Mouse (Mus musculus) megakaryocyte, embryonic 14.5 days (primary cell): ENCODE data around the gene Fam24b. TPM values are rescaled to one million over a fixed set of nuclear protein-coding genes. Genes with fewer than 3 reads are reported as not detected.
A peak's percentile ranks its signal among the peaks of the same experiment; 100 is the strongest.

Experiments
- H3K27me3 ChIP-seq: replicated peaks from 2 replicates; pipeline ENCODE3; 2012; ENCODE audit warnings: inconsistent platforms
- H3K36me3 ChIP-seq: replicated peaks from 2 replicates; pipeline ENCODE3; 2012; ENCODE audit warnings: low read length, inconsistent platforms, mixed read lengths
- H3K4me1 ChIP-seq: 2 replicates; pipeline ENCODE4 v1.6.1; 2012; ENCODE audit warnings: inconsistent platforms
- H3K4me3 ChIP-seq: replicated peaks from 2 replicates; pipeline ENCODE3; 2012; ENCODE audit warnings: moderate library complexity, mild to moderate bottlenecking, inconsistent platforms
- H3K9me3 ChIP-seq: 2 replicates; pipeline ENCODE4 v1.6.1; 2012; ENCODE audit warnings: inconsistent platforms
- FLI1 ChIP-seq: IDR thresholded peaks from 2 replicates; pipeline ENCODE4 v1.6.1; 2012; ENCODE audit warnings: low read length, inconsistent platforms, mixed read lengths
- GATA1 ChIP-seq: IDR thresholded peaks from 3 replicates; pipeline ENCODE4 v1.6.1; 2012; ENCODE audit warnings: mixed read lengths, low read length, inconsistent platforms, borderline replicate concordance
- polyA plus RNA-seq: library from polyadenylated mRNA; stranded (reverse); fragments of >175 nt; gene quantifications from 2 replicates; pipeline ENCODE4 v1.2.3, GENCODE M21; 2012; ENCODE audit warnings: low replicate concordance; ENCODE audit not compliant: insufficient read depth

The Fam24b gene
- polyA plus RNA-seq: not detected in 2 replicates

DNA sequence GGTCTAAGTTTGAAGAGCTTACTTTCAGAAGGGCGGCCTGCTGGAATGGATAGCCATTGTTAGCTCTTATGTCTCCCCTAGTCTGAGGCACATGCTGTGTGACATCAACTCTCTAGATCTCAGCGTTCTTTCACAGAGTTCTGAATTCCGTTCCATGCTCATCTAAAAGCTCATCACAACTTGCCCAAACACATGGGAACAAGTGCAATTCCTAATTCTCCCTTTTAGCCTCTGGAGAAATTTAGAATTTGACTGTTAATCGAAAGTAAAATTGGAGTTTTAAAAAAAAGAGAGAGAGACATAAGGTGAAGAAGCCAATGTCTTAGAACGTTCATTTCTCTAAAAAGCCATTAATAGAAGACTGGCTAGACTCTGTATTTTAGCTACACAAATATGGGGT is at the start of gene Fam24b:
Gene Fam24b (minus strand): TSS at position 101 of the 400 bp plus-strand sequence.
- H3K4me1 ChIP-seq: no peaks in the 10 kb centered on the region; the same call in 1 of the 2 replicates

GRCm38 (mm10) chr7:131371880-131372651 is 42.8 kb upstream of the Fam24b start:
- Histone ChIP-seq H3K4me3 (peak overlapping the region; percentile 94), H3K36me3 (peaks cover 15% of the 10 kb centered on the region), H3K9me3 (no peaks in the 10 kb centered on the region), H3K27me3 (no peaks in the 10 kb centered on the region), H3K4me1 (peaks cover 30% of the 10 kb centered on the region)
- TF ChIP-seq FLI1: no peak
- TF ChIP-seq GATA1: no peak

More for the DNA sequence above, at the start of gene Fam24b:
- TF ChIP-seq GATA1 (no peak), FLI1 (no peak)
- Histone ChIP-seq H3K4me3 (no peak within 1 kb of the TSS), H3K9me3 (no peaks in the 10 kb centered on the region), H3K27me3 (peaks cover 2% of the 10 kb centered on the region), H3K36me3 (no peaks in the 10 kb centered on the region)

- peaks cover 2% of the 10 kb centered on the region for H3K27me3 ChIP-seq
- H3K36me3 ChIP-seq: peaks cover 15% of the 10 kb centered on the region
- TF ChIP-seq GATA1 (no peak), FLI1 (no peak)
- H3K4me3 ChIP-seq: peak overlapping the region; percentile 94
- no peaks in the 10 kb centered on the region for H3K9me3 ChIP-seq
- peaks cover 30% of the 10 kb centered on the region for H3K4me1 ChIP-seq
Observed at GRCm38 (mm10) chr7:131371470-131371860, 42.1 kb upstream of the Fam24b start.

DNA sequence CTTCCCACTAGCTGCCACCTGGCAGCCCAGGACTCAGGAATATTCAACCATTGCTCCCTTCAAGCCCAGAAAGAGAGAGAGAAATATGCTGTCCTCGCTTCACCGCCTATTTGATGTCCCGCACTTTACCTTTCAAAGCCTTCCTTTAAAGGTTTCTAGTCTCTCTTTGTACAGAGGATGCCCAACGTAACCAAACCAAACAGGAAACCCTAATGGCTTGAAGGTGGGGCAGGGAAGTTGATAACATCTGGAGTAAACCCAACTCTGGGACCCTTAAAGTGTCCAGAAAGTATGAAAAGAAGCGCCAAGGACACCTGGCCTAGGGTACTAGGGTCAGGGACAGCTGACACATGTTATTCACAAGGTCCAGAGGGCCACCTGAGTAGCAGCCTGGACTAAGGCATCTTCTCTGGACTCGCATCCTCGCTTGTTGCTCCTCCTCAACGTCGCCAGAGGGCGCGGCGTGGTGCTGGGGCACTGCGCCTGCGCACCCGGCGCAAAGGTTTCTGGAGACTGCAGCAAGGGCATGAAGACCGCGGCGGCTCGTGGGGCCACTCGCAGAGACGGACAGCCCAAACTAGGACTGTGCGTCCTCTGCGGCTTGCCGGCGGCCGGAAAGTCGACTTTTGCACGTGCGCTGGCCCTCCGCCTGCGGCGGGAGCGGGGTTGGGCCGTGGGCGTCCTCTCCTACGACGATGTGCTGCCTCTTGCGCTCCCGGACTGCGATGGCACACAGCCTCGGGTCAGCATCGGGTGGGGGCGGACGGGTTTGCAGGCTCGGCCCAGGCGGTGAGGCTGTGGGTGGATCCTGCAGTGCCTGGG is 41.5 kb upstream of the Fam24b start, which contains the start of gene Pstk:
Gene Pstk (plus strand): TSS at position 494 of the 822 bp plus-strand sequence.
- Histone ChIP-seq H3K4me1 (peaks cover 30% of the 10 kb centered on the region), H3K27me3 (peaks cover 2% of the 10 kb centered on the region), H3K9me3 (no peaks in the 10 kb centered on the region), H3K4me3 (peak within 1 kb of the TSS; percentile 94), H3K36me3 (peaks cover 15% of the 10 kb centered on the region)
- TF ChIP-seq FLI1 (no peak), GATA1 (no peak)

- H3K4me1 ChIP-seq: peaks cover 22% of the 10 kb centered on the region
- no peak overlapping the region for H3K4me3 ChIP-seq
- peaks cover 2% of the 10 kb centered on the region for H3K27me3 ChIP-seq
- TF ChIP-seq GATA1 (no peak), FLI1 (no peak)
- peaks cover 10% of the 10 kb centered on the region for H3K36me3 ChIP-seq
- no peaks in the 10 kb centered on the region for H3K9me3 ChIP-seq
Observed at GRCm38 (mm10) chr7:131364131-131364530, 34.8 kb upstream of the Fam24b start.

DNA sequence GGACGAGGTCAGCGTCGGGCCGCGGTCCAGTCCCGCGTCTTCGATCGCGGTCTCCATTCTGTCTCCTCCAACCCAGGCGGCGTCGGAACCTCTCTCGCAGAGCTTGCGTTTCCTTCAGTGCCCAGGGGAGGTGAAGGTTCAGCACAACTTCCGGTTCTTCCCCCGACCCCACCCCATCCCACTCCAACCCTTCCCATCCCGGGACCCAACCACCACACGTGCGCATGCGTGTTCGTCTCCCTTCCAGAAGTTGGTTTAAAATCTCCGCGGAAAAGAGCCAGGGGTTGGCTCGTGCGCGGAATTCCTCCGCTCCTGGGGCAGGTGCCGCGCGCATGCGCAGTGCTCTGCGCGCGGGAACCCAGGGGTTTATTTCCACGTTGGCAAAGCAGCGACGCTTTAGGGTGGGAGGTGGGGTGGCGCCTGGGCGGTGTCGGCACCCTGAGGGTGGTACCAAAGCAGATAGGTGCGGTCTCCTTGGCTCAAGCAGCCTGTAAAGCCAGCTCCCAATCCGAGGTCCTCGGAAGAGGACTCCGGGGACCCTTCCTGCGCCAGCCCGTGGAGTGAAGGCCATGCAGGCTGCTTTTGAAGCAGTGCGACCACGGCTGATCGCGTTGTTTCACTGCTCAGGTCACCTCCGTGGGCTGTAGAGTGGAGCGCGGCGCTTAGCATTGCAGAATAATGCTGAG is 33.4 kb upstream of the Fam24b start, which contains the start of gene 2310057M21Rik:
Gene 2310057M21Rik (minus strand): TSS at position 145 of the 686 bp plus-strand sequence.
- peaks cover 22% of the 10 kb centered on the region for H3K4me1 ChIP-seq
- peaks cover 2% of the 10 kb centered on the region for H3K27me3 ChIP-seq
- H3K4me3 ChIP-seq: peak within 1 kb of the TSS; percentile 98
- no peaks in the 10 kb centered on the region for H3K9me3 ChIP-seq
- H3K36me3 ChIP-seq: peaks cover 22% of the 10 kb centered on the region
- TF ChIP-seq GATA1 (no peak), FLI1 (peak; percentile 52; the same call in 1 of the 2 replicates)

GRCm38 (mm10) chr7:131362269-131362614 is 32.9 kb upstream of the Fam24b start:
- peak overlapping the region; percentile 98 for H3K4me3 ChIP-seq
- TF ChIP-seq FLI1 (no peak), GATA1 (no peak)
- H3K4me1 ChIP-seq: peaks cover 22% of the 10 kb centered on the region
- peaks cover 27% of the 10 kb centered on the region for H3K36me3 ChIP-seq
- H3K27me3 ChIP-seq: peaks cover 2% of the 10 kb centered on the region
- H3K9me3 ChIP-seq: no peaks in the 10 kb centered on the region

DNA sequence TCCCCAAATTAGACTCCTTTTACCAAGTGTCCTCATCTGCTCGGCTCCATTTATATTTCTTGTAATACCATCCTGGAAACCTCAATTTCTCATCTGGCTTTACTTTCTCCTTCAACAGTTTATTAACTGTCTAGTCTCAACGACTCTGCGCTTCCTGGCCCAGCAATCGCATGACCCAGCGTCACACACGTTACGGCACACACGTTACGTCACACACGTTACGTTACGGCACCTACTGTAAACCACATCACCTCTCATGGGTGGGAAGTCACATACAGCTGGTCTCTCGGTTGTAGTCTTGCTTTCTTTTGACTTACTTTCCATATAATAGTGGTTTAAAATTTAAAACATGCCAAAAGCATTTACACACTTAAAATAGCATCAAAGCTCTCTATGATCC is 26.8 kb upstream of the Fam24b start:
- Histone ChIP-seq H3K9me3 (no peaks in the 10 kb centered on the region), H3K4me3 (no peak overlapping the region), H3K36me3 (peaks cover 76% of the 10 kb centered on the region), H3K27me3 (no peaks in the 10 kb centered on the region), H3K4me1 (peaks cover 21% of the 10 kb centered on the region)
- TF ChIP-seq FLI1 (no peak), GATA1 (no peak)

DNA sequence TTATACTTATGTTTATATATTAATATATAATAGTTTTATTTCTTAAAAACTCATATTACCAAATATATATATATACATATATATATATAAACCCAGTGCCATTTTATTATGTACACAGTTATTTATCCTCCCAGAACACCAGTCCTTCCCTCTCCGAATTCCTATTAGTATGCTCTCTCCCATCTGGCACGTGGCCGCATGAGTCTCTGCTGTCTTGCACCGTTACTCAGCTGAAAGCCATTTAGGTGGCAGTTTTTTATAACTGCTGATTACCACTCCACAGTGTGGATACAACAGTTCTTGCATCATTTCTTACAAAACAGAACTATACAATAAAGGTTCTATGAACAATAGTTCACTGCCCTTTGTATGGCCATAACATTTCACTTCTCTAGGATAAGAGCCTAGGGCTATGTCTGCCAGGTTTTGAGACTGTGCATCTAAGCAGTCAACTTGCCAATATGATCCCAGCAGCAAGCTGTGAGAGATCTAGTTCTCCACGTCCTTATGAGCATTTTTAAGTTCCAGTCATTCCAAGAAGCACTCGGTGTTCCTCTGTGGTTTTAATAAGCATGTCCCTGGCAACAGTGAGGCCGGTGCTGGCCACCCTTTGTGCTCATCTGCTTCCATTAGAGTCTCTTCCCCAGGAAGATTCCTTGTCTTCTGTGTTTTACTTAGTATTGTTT is 16.7 kb upstream of the Fam24b start:
- Histone ChIP-seq H3K36me3 (peaks cover 85% of the 10 kb centered on the region), H3K4me1 (no peaks in the 10 kb centered on the region), H3K4me3 (no peak overlapping the region), H3K27me3 (no peaks in the 10 kb centered on the region), H3K9me3 (no peaks in the 10 kb centered on the region)
- TF ChIP-seq GATA1: no peak
- TF ChIP-seq FLI1: no peak
